Mouse (Mus musculus) heart, adult 2 months (tissue): ENCODE data around the gene Gm853. TPM values are rescaled to one million over a fixed set of nuclear protein-coding genes. Genes with fewer than 3 reads are reported as not detected.

ENCODE experiments used
- DNase-seq, 2 experiments: peaks; one replicate each; pipeline ENCODE4 v3.0.0; 2021
- H3K27ac ChIP-seq: fragments of 200-600 bp; 2 replicates; pipeline ENCODE4 v1.8.1; 2022
- H3K27me3 ChIP-seq: fragments of 200-500 bp; 2 replicates; pipeline ENCODE4 v1.6.1; 2012; ENCODE audit warnings: mild to moderate bottlenecking, low read length, inconsistent platforms, mixed read lengths; ENCODE audit not compliant: control insufficient read depth, insufficient read depth
- H3K36me3 ChIP-seq: fragments of 200-500 bp; 2 replicates; pipeline ENCODE4 v1.6.1; 2012; ENCODE audit warnings: low read length, inconsistent platforms; ENCODE audit not compliant: control insufficient read depth, insufficient read depth
- H3K4me1 ChIP-seq: fragments of 200-500 bp; 2 replicates; pipeline ENCODE4 v1.6.1; 2011; ENCODE audit warnings: low read length; ENCODE audit not compliant: control insufficient read depth, insufficient read depth
- H3K4me3 ChIP-seq: fragments of 200-600 bp; 2 replicates; pipeline ENCODE4 v1.8.1; 2022
- H3K79me2 ChIP-seq: fragments of 200-500 bp; replicated peaks from 2 replicates; pipeline ENCODE4 v1.6.1; 2012; ENCODE audit warnings: mild to moderate bottlenecking, inconsistent platforms, low read length, moderate library complexity, mixed read lengths; ENCODE audit not compliant: control insufficient read depth, insufficient read depth
- H3K9ac ChIP-seq: fragments of 200-500 bp; 2 replicates; pipeline ENCODE4 v1.6.1; 2012; ENCODE audit warnings: low read depth, mild to moderate bottlenecking, control low read depth, inconsistent platforms, low read length, mixed read lengths
- CTCF ChIP-seq: fragments of 200-600 bp; IDR thresholded peaks from 2 replicates; pipeline ENCODE4 v1.8.1; 2022; ENCODE audit warnings: antibody characterized with exemption, mild to moderate bottlenecking, moderate library complexity
- EP300 ChIP-seq: fragments of 200-500 bp; IDR thresholded peaks from 2 replicates; pipeline ENCODE4 v1.6.1; 2011; ENCODE audit warnings: low read depth, low read length, control low read depth; ENCODE audit not compliant: insufficient read depth
- POLR2A ChIP-seq: fragments of 200-500 bp; IDR thresholded peaks from 2 replicates; pipeline ENCODE4 v1.6.1; 2011; ENCODE audit warnings: mild to moderate bottlenecking, low read depth, low read length, control low read depth; ENCODE audit not compliant: insufficient read depth
- WGBS: fragments of 180-500 bp; shearing (Covaris S2); methylation state at CpG from one replicate; pipeline ENCODE4 v1.1.7; 2018; 5-methylcytosine and 5-hydroxymethylcytosine counted together
- intact Hi-C: fragments of 180-260 bp; cut with DNase I; formaldehyde crosslinking; loops from one replicate; pipeline ENCODE4 v1.15.1; 2025
- polyA plus RNA-seq: library from polyadenylated mRNA; depleted of rRNA; stranded (reverse); fragments of >200 nt; gene quantifications from 2 replicates; pipeline ENCODE4 v1.2.3, GENCODE M21; 2012
- total RNA-seq, 2 experiments: library from RNA; stranded (reverse); gene quantifications; 2 replicates each; pipeline ENCODE4 v1.2.3; 2021

Gm853 gene
- total and polyA plus RNA-seq, 3 experiments: not detected

DNA sequence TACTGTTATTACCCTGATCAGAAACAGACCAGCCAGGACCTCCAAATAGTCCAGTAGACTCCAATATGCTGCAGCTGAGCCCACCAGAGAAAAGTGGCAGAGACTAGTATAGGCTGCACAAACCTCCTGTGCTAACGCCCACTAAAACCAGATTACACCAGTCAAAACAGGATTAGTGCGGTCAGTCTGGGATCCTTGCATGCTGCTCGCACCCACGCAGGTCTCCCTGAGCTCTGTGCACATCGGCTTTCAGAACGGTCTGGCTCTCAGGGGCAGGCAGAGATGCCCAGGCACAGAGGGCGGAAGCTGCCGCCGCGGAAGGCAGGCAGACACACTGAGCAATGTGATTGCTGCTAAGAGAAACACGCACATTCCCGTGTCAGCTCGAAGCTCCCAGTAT lies 39.2 kb downstream of the Gm853 start:
- WGBS: 90% methylated on average over 13 of the region's 13 CpGs
- intact Hi-C loops: no loop called here
- DNase-seq: no peak
- H3K27me3 ChIP-seq: no peaks in the 10 kb centered on the region
- H3K79me2 ChIP-seq: no peaks in the 10 kb centered on the region
- H3K4me3 ChIP-seq: no peak overlapping the region
- H3K36me3 ChIP-seq: no peaks in the 10 kb centered on the region
- peaks cover 6% of the 10 kb centered on the region; the same call in 1 of the 2 replicates for H3K4me1 ChIP-seq
- no peak for TF ChIP-seq CTCF
- no peak for TF ChIP-seq EP300
- no peak for TF ChIP-seq POLR2A
- no peak overlapping the region for H3K9ac ChIP-seq
- H3K27ac ChIP-seq: no peak overlapping the region

GRCm38 (mm10) chr4:130181886-130182285 lies 40.3 kb downstream of the Gm853 start:
- 13% methylated on average over 4 of the region's 4 CpGs for WGBS
- intact Hi-C loops: no loop called here
- no peak overlapping the region for H3K4me3 ChIP-seq
- no peaks in the 10 kb centered on the region for H3K79me2 ChIP-seq
- no peak overlapping the region for H3K27ac ChIP-seq
- H3K4me1 ChIP-seq: peaks cover 16% of the 10 kb centered on the region
- H3K27me3 ChIP-seq: no peaks in the 10 kb centered on the region
- peak in 1 of 2 experiments; percentile 48 for DNase-seq
- TF ChIP-seq EP300 (no peak), CTCF (no peak), POLR2A (no peak)
- no peak overlapping the region for H3K9ac ChIP-seq
- H3K36me3 ChIP-seq: no peaks in the 10 kb centered on the region

- DNase-seq: no peak
- intact Hi-C loops: no loop called here
- Histone ChIP-seq H3K4me1 (peaks cover 18% of the 10 kb centered on the region), H3K36me3 (no peaks in the 10 kb centered on the region), H3K27ac (no peak overlapping the region), H3K79me2 (no peaks in the 10 kb centered on the region), H3K9ac (no peak overlapping the region), H3K27me3 (no peaks in the 10 kb centered on the region), H3K4me3 (no peak overlapping the region)
- 80% methylated on average over 7 of the region's 7 CpGs for whole genome bisulfite sequencing
- no peak for TF ChIP-seq CTCF
- TF ChIP-seq POLR2A: no peak
- TF ChIP-seq EP300: no peak
Observed at GRCm38 (mm10) chr4:130180909-130181602, 41.1 kb downstream of the Gm853 start.

DNA sequence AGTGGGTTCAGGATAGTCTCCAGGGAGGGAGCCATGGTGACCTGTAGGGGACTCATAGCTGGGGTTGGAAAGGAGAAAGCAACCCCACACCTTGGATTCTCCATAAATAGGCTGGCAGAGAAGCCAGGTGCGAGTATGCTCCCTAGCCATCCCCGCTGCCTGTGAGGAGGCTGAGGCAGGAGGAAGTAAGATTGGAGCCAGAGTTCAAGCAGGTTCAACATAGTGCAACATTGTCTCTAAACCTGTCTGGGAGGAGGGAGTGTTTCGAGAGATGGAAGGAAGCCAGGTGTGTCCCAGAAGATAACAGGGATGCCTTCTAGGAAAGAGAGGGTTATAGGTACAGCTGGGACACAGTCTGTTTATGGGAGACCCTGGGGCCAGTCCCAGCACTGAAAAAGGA lies 42.3 kb downstream of the Gm853 start:
- no peak for DNase-seq
- Histone ChIP-seq H3K27ac (no peak overlapping the region), H3K9ac (no peak overlapping the region), H3K4me1 (peaks cover 22% of the 10 kb centered on the region), H3K79me2 (no peaks in the 10 kb centered on the region), H3K4me3 (no peak overlapping the region), H3K27me3 (no peaks in the 10 kb centered on the region), H3K36me3 (no peaks in the 10 kb centered on the region)
- intact Hi-C loops: no loop called here
- no peak for TF ChIP-seq CTCF
- TF ChIP-seq EP300: no peak
- no peak for TF ChIP-seq POLR2A
- WGBS: 84% methylated on average over 3 of the region's 3 CpGs

DNA sequence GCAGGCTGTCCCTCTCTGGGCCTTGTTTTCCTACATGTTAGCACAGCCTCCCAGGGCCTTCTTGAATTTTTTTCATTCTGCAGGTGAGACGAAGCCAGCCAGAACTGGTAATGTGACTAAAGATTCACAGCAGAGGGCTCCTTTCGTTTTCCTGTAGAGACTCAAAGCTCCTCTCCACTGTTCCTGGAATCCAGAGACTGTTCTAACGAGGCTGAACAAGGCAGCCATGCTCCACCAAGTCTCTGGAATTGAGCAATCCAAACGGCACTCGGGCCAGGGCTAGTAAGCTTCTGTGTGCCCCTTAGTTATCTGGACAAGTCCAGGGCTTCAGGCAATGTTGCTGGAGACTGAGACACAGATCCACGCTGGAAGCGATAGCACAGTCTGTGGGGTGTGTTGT lies 44.7 kb downstream of the Gm853 start:
- Histone ChIP-seq H3K36me3 (no peaks in the 10 kb centered on the region), H3K27ac (peak overlapping the region; percentile 61), H3K79me2 (no peaks in the 10 kb centered on the region), H3K9ac (no peak overlapping the region), H3K4me3 (no peak overlapping the region), H3K4me1 (peaks cover 22% of the 10 kb centered on the region), H3K27me3 (no peaks in the 10 kb centered on the region)
- no peak for DNase-seq
- 69% methylated on average over 7 of the region's 7 CpGs for WGBS
- intact Hi-C loops: no loop called here
- no peak for TF ChIP-seq POLR2A
- TF ChIP-seq CTCF: no peak

DNA sequence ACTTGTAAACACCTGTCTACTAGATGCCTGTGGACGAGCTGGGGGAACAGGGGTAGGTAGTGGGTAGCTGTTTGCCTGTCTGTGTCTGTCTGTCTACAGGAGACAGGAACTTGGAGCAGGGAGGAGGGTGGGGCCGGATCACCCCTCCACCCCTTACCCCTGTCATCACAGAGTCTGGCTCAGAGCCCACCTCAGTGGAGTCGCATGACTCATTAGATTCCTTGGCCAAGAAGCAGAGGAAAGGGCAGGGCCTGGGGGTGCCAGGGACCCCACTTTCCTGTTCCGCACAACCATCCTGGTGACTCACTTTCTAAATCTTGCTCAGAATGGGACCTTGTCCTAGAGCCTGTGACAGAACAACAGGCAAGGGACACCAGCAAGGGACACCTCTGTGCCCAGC lies 45.1 kb downstream of the Gm853 start:
- Histone ChIP-seq H3K36me3 (no peaks in the 10 kb centered on the region), H3K79me2 (no peaks in the 10 kb centered on the region), H3K4me3 (no peak overlapping the region), H3K27ac (peak overlapping the region; percentile 61), H3K4me1 (peaks cover 20% of the 10 kb centered on the region), H3K9ac (no peak overlapping the region), H3K27me3 (no peaks in the 10 kb centered on the region)
- TF ChIP-seq CTCF (no peak), POLR2A (no peak), EP300 (no peak)
- WGBS: 31% methylated on average over 4 of the region's 4 CpGs
- intact Hi-C loops: no loop called here
- peak; percentile 62 to 67 for DNase-seq
